Comparison of ENCODE assay signal across 8 mouse cellular contexts in the genomic region with DNA sequence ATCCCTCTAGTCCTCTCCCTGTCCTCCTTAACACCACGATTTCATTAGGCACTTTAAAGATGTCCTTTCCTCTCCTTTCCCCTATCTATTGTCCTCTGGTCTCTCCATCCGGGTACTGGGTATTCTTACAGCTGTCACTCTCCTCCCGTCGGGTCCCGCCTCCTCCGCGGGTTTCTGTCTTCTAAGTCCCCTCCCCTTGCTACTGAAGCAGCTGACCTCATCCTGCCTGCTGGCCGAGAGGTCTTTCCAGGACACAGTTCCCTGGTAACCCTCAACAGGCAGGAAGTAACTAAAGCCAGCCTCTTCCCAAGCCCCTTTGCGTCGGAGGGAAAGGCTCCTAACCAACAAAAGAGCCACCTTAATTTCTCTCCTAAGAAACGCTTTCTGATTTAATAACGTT. TPM values are rescaled to one million over a fixed set of nuclear protein-coding genes. Genes with fewer than 3 reads are reported as not detected.
A peak's percentile ranks its signal among the peaks of the same experiment; 100 is the strongest.
DNase-seq lines count a peak whose midpoint lies in the region; ATAC-seq and TF ChIP-seq lines count a peak whose summit lies in the region.

No protein-coding gene starts in this region.

- no peaks in the 10 kb centered on the region for H3K27me3 ChIP-seq in hindbrain, embryonic 15.5 days

- no peaks in the 10 kb centered on the region for H3K9me3 ChIP-seq in hindbrain, embryonic 15.5 days

- no peaks in the 10 kb centered on the region for H3K79me2 ChIP-seq in macrophage (ENCODE audit: inconsistent target)

- H3K36me3 ChIP-seq in hindbrain, embryonic 15.5 days = no peaks in the 10 kb centered on the region
- no peaks in the 10 kb centered on the region for H3K36me3 ChIP-seq in macrophage (ENCODE audit: inconsistent target)

- peak; percentile 70 for DNase-seq in T-cell, adult 2 months (ENCODE audit: low spot score)
- peak; percentile 85 to 87 for DNase-seq in cerebellum, postnatal 10 days
- DNase-seq in frontal cortex, postnatal 36 days (ENCODE audit: low spot score in 2 of 2) = peak; percentile 29 to 46
- DNase-seq in left cerebral cortex, adult 2 months (ENCODE audit: extremely low spot score in 1 of 2, low spot score in 2 of 2) = peak; percentile 19 to 44
- peak; percentile 27 to 29 for DNase-seq in right cerebral cortex, adult 2 months (ENCODE audit: low spot score in 2 of 2)

- no peak for TF ChIP-seq CTCF in left cerebral cortex, adult 2 months (IDR thresholded peaks at IDR 0.05)

- H3K4me1 ChIP-seq in hindbrain, embryonic 15.5 days (replicated peaks) = no peaks in the 10 kb centered on the region

- H3K9ac ChIP-seq in hindbrain, embryonic 15.5 days = no peak overlapping the region

- 0 out of 2 replicates have a peak, but pooled peaks have one; percentile 49 for ATAC-seq in hindbrain, embryonic 15.5 days (ENCODE audit: low FRiP score, low read depth)
- ATAC-seq in erythroblast, adult 5-6 weeks (replicated peaks; ENCODE audit: low FRiP score, poor library complexity, severe bottlenecking) = no peak

- peak overlapping the region; percentile 17 for H3K4me2 ChIP-seq in hindbrain, embryonic 15.5 days

- intact Hi-C loops in left cerebral cortex, adult 2 months (cut with DNase I) = loop anchor here (2.0 kb wide), 1 partner anchor 25 kb away; a partner anchor contains a TSS

- 5% methylated on average over 12 of the region's 12 CpGs for WGBS in hindbrain, embryonic 15.5 days
- 4% methylated on average over 12 of the region's 12 CpGs for WGBS in macrophage (ENCODE audit: missing documents)

- no peak overlapping the region for H3K27ac ChIP-seq in hindbrain, embryonic 15.5 days (replicated peaks)
- H3K27ac ChIP-seq in left cerebral cortex, adult 2 months = peak overlapping the region; percentile 62
- H3K27ac ChIP-seq in macrophage = peak overlapping the region; percentile 80

- H3K4me3 ChIP-seq in hindbrain, embryonic 15.5 days = no peak overlapping the region
- no peak overlapping the region for H3K4me3 ChIP-seq in left cerebral cortex, adult 2 months
- no peak overlapping the region for H3K4me3 ChIP-seq in macrophage (ENCODE audit: inconsistent target)

RNA-seq across cellular contexts. Expression of a gene that starts 5.4 kb away (rescaled TPM):
- polyA plus RNA-seq in hindbrain, embryonic 15.5 days (2015; fragmentation: Nextera tagmentation; extraction: Ambion mirVana) = 39.8 and 46.4 TPM in 2 replicates
- 10 to 100 TPM; 29.8 to 29.9 TPM for total RNA-seq in left cerebral cortex, adult 2 months (2021)
- total RNA-seq in macrophage (2018; cell fraction: chromatin; rRNA removed) = 10 to 100 TPM; 17.2 to 46.0 (median 31.6) TPM
- total RNA-seq in macrophage (2018; cell fraction: cytosol; rRNA removed) = 10 to 100 TPM; 16.1 to 25.7 (median 21.2) TPM
- 10 to 100 TPM; 13.2 to 30.4 (median 19.6) TPM for total RNA-seq in macrophage (2018; cell fraction: nucleus; rRNA removed)
- polyA plus RNA-seq in macrophage (2018) = 15.0 to 36.4 TPM (median 28.2 TPM) in 3 replicates
- total RNA-seq in erythroblast, adult 5-6 weeks (2015; ENCODE audit: low replicate concordance) = 3.5 and 6.3 TPM in 2 replicates
- 8.3 and 11.6 TPM in 2 replicates for total RNA-seq in erythroblast, adult 5-6 weeks (2017; ENCODE audit: low replicate concordance)

RNA-seq across cellular contexts. Expression of a gene that starts 26.1 kb away (rescaled TPM):
- polyA plus RNA-seq in hindbrain, embryonic 15.5 days (2015; fragmentation: Nextera tagmentation; extraction: Ambion mirVana) = 151 and 154 TPM in 2 replicates
- 10 to 100 TPM; 70.5 to 71.3 TPM for total RNA-seq in left cerebral cortex, adult 2 months (2021)
- total RNA-seq in macrophage (2018; cell fraction: chromatin; rRNA removed) = 100 to 1,000 TPM; 134 to 771 (median 241) TPM
- 100 to 1,000 TPM in 22 of 26 experiments, 10 to 100 TPM in 4; 89.7 to 358 (median 144) TPM for total RNA-seq in macrophage (2018; cell fraction: cytosol; rRNA removed)
- total RNA-seq in macrophage (2018; cell fraction: nucleus; rRNA removed) = 100 to 1,000 TPM; 123 to 661 (median 273) TPM
- polyA plus RNA-seq in macrophage (2018) = 73.3 to 115 TPM (median 94.8 TPM) in 3 replicates
- 8.4 and 11.7 TPM in 2 replicates for total RNA-seq in erythroblast, adult 5-6 weeks (2015; ENCODE audit: low replicate concordance)
- total RNA-seq in erythroblast, adult 5-6 weeks (2017; ENCODE audit: low replicate concordance) = 4.9 and 17.6 TPM in 2 replicates

Comparison
In these comparisons a context has a peak if more than half of its experiments do, and no peak if none do; other contexts are left out.
1. DNase-seq: peak in every context shown above with its lines; median percentile 86 in cerebellum, postnatal 10 days; 70 in T-cell, adult 2 months; 38 in frontal cortex, postnatal 36 days; 32 in left cerebral cortex, adult 2 months; 28 in right cerebral cortex, adult 2 months.